Mouse (Mus musculus) left cerebral cortex, postnatal 25 days (tissue): Measurements from ENCODE around the gene Casp9. TPM values are rescaled to one million over a fixed set of nuclear protein-coding genes. Genes with fewer than 3 reads are reported as not detected.

Experiments
- DNase-seq, 2 experiments: peaks; one replicate each; pipeline ENCODE4 v3.0.0; 2022; ENCODE audit warnings: low spot score in 2 of 2, mixed read lengths in 1 of 2
- intact Hi-C: fragments of 180-260 bp; cut with DNase I; formaldehyde crosslinking; loops from one replicate; pipeline ENCODE4 v1.15.1; 2025
- total RNA-seq, 2 experiments: library from RNA; stranded (reverse); gene quantifications; 2 replicates each; pipeline ENCODE4 v1.2.3; 2021

Gene Casp9
- total RNA-seq, 2 experiments from 2014 or later = 18.0 to 22.1 TPM

DNA sequence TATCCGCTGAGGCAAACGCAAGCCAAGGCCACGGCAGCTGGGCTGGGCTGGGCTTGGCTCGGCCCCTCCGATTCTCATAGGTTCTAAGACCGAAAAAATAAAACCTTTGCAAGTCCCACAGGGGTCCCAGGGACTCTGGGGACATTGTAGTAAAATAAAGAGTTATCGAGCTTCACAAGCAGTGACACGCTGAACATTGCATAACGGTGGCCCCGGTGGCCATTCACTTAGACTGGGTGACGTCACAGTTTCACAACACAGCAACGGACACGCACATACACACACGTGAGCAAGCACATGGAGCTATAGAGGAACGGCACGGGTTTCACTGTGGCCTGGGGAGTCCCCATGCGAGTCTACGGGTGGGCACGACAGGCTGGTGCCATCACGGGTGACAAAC is 65.1 kb downstream of the Casp9 start:
- peak in 1 of 2 experiments; percentile 65 for DNase-seq
- intact Hi-C loops = loop anchor here (5.0 kb wide), 1 partner anchor 239 kb away; no protein-coding TSS in a partner anchor

GRCm38 (mm10) chr4:141859351-141859750 is 65.9 kb downstream of the Casp9 start:
- DNase-seq = no peak
- intact Hi-C loops = loop anchor here (5.0 kb wide), 1 partner anchor 238 kb away; no protein-coding TSS in a partner anchor

DNA sequence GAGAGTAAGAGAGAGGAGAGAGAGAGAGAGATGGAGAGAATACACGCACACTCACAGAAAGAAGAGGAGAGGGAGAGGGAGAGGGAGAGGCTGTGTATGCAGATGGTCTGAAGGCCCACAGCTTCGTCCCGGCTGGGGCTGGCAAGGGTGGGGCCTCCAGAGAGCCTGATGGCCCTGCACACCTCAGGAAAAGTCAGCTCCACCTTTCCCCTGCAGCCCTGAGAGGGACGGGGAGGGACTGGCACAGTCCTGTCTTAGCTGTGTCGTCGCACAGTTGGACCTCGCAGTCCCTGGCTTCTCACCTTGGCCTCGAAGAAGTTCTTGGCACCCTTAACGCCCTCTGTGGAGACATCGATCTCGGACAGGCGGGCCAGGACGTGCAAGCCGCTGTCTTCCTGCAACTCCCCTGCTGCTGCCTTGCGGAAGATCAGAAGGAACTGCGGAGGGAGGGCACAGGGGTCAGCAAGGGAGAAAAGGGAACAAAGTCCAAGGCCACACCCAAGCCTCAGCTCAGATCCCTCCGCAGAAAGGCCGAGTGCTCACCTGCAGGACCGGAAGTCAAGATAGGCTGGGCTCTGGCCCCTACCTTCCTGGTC is 66.9 kb downstream of the Casp9 start:
- intact Hi-C loops = no loop called here
- DNase-seq = no peak

- intact Hi-C loops = no loop called here
- peak in 1 of 2 experiments; percentile 30 for DNase-seq
These were observed 68.3 kb downstream of the Casp9 start for GRCm38 (mm10) chr4:141861591-141862295.

DNA sequence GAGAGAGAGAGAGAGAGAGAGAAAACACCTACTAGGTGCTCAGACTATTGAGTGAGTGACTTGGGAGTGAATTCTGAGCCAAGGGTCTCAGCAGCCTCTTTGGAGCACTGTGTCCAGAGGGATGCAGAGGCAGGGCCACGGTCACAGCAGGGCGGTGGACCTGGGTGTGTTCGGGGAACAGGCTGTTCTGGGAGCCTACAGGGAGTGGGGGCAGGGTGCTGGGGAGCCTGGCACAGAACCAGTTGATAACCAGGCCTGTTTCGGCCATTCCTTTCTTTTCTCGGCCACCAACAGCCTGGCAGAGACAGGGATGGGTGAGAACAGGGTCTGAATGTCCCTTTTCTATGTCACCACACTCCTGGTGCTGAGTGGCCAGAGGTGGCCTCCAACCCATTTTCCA is 69.5 kb downstream of the Casp9 start:
- no peak for DNase-seq
- intact Hi-C loops = no loop called here

GRCm38 (mm10) chr4:141863726-141864280 is 70.4 kb downstream of the Casp9 start:
- intact Hi-C loops = no loop called here
- DNase-seq = no peak

DNA sequence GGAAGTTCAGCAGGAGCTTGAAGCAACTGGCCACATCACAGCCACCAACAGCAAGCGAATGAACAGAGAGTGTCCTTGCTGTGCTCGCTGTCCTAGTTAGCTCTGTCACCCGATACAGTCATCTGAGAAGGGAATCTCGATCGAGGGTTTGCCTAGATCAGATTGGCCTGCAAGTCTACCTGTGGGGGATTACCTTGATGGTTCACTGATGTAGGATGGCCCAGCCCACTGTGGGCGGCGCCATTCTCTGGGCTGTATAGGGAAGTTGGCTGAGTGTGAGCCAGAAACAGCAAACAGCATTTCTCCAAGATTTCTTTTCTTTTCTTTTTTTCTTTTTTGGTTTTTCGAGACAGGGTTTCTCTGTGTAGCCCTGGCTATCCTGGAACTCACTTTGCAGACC is 71.1 kb downstream of the Casp9 start:
- intact Hi-C loops = no loop called here
- no peak for DNase-seq

GRCm38 (mm10) chr4:141865006-141865405 is 71.6 kb downstream of the Casp9 start:
- intact Hi-C loops = no loop called here
- peak in 1 of 2 experiments; percentile 70 for DNase-seq

Other genes starting within 250 kb of the Casp9 start
- 1 to 10 TPM in 1 of 2 experiments, under 1 TPM in 1; 0.96 to 1.6 TPM for gene Fblim1, start 187.5 kb upstream of the Casp9 start, total RNA-seq
- gene Tmem82, start 175.0 kb upstream of the Casp9 start, total RNA-seq = under 1 TPM; 0.85 TPM
- 1 to 10 TPM; 3.0 to 3.2 TPM for gene Slc25a34, start 169.8 kb upstream of the Casp9 start, total RNA-seq
- gene Plekhm2, start 128.7 kb upstream of the Casp9 start, total RNA-seq = 10 to 100 TPM; 74.6 to 75.2 TPM
- gene Rsc1a1, start 108.0 kb upstream of the Casp9 start, total RNA-seq = 1 to 10 TPM in 1 of 2 experiments, under 1 TPM in 1; 0.30 to 2.4 TPM
- gene Ddi2, start 70.2 kb upstream of the Casp9 start, total RNA-seq = 10 to 100 TPM; 39.8 to 41.1 TPM
- under 1 TPM; 0.60 to 0.94 TPM for gene Agmat, start 46.9 kb upstream of the Casp9 start, total RNA-seq
- gene Dnajc16, start 2.7 kb upstream of the Casp9 start, total RNA-seq = 10 to 100 TPM; 38.0 to 40.3 TPM
- gene Cela2a, start 32.5 kb downstream of the Casp9 start, total RNA-seq = not detected
- not detected for gene Ctrc, start 52.7 kb downstream of the Casp9 start, total RNA-seq
- 100 to 1,000 TPM; 204 to 233 TPM for gene Efhd2, start 81.3 kb downstream of the Casp9 start, total RNA-seq
- 1 to 10 TPM; 4.6 to 5.1 TPM for gene Fhad1, start 221.5 kb downstream of the Casp9 start, total RNA-seq